In genomic region chr2:153493781-153494292, GRCm38 (mm10) we compare ENCODE assay signal across 8 mouse cellular contexts. TPM values are rescaled to one million over a fixed set of nuclear protein-coding genes. Genes with fewer than 3 reads are reported as not detected.
DNase-seq lines count a peak whose midpoint lies in the region; ATAC-seq and TF ChIP-seq lines count a peak whose summit lies in the region.

No protein-coding gene starts in this region.

- peak; percentile 53 for TF ChIP-seq EP300 in liver, postnatal 0 days (IDR thresholded peaks at IDR 0.05; ENCODE audit: low read depth)

- peak overlapping the region; percentile 46 for H3K9ac ChIP-seq in kidney, embryonic 16.5 days (replicated peaks; ENCODE audit: low read length)
- H3K9ac ChIP-seq in heart, embryonic 16.5 days (ENCODE audit: low read length): peak overlapping the region; percentile 22
- peak overlapping the region; percentile 22; the same call in 1 of the 2 replicates for H3K9ac ChIP-seq in liver, postnatal 0 days (replicated peaks)
- no peak overlapping the region for H3K9ac ChIP-seq in stomach, embryonic 14.5 days (replicated peaks; ENCODE audit: low read depth, low read length)

- no peaks in the 10 kb centered on the region for H3K27me3 ChIP-seq in kidney, embryonic 16.5 days (ENCODE audit: insufficient read depth, low read length)
- no peaks in the 10 kb centered on the region for H3K27me3 ChIP-seq in kidney, adult 2 months (replicated peaks; ENCODE audit: control insufficient read depth, insufficient read depth, low read length)
- no peaks in the 10 kb centered on the region for H3K27me3 ChIP-seq in heart, embryonic 16.5 days (ENCODE audit: control insufficient read depth, insufficient read depth, low read length)
- no peaks in the 10 kb centered on the region for H3K27me3 ChIP-seq in liver, postnatal 0 days (ENCODE audit: insufficient read depth, low read length)
- no peaks in the 10 kb centered on the region for H3K27me3 ChIP-seq in stomach, embryonic 14.5 days (ENCODE audit: control insufficient read depth, insufficient read depth, low read length)

- no peak for TF ChIP-seq POLR2A in kidney, adult 2 months (IDR thresholded peaks at IDR 0.05; ENCODE audit: low read depth, low read length)

- H3K4me1 ChIP-seq in kidney, embryonic 16.5 days (ENCODE audit: insufficient read depth, low read length): peaks cover 48% of the 10 kb centered on the region
- H3K4me1 ChIP-seq in kidney, adult 2 months (ENCODE audit: control insufficient read depth, insufficient read depth, low read length): no peaks in the 10 kb centered on the region
- H3K4me1 ChIP-seq in heart, embryonic 16.5 days (ENCODE audit: control insufficient read depth, insufficient read depth, low read length): peaks cover 52% of the 10 kb centered on the region
- H3K4me1 ChIP-seq in liver, postnatal 0 days (ENCODE audit: insufficient read depth): peaks cover 71% of the 10 kb centered on the region
- peaks cover 28% of the 10 kb centered on the region for H3K4me1 ChIP-seq in stomach, embryonic 14.5 days (ENCODE audit: control insufficient read depth, insufficient read depth, low read length)

- no peak for TF ChIP-seq CTCF in kidney, adult 2 months (conservative IDR thresholded peaks at IDR 0.05; ENCODE audit: insufficient read depth, insufficient read length, low read depth, low read length)
- TF ChIP-seq CTCF in liver, postnatal 0 days (IDR thresholded peaks at IDR 0.05; ENCODE audit: low read depth): no peak

- no peak overlapping the region for H3K4me3 ChIP-seq in kidney, embryonic 16.5 days (ENCODE audit: low read length)
- no peak overlapping the region for H3K4me3 ChIP-seq in kidney, adult 2 months (ENCODE audit: insufficient read depth, low read depth, low read length)
- peak overlapping the region; percentile 72; the same call in 1 of the 2 replicates for H3K4me3 ChIP-seq in heart, embryonic 16.5 days (ENCODE audit: low read length)
- H3K4me3 ChIP-seq in liver, postnatal 0 days (ENCODE audit: low read depth, low read length): peak overlapping the region; percentile 0; the same call in 1 of the 2 replicates
- H3K4me3 ChIP-seq in stomach, embryonic 14.5 days (ENCODE audit: low read depth, low read length): no peak overlapping the region

- no peak for DNase-seq in kidney, adult 2 months
- peak; percentile 23 to 56 for DNase-seq in cerebellum, adult 18-20 months
- peak; percentile 77 for DNase-seq in liver, postnatal 0 days
- no peak for DNase-seq in layer of hippocampus, adult 18-20 months (ENCODE audit: low spot score in 2 of 2)
- no peak for DNase-seq in B cell, adult 2 months

- WGBS in kidney, embryonic 16.5 days: 11% methylated on average over 6 of the region's 6 CpGs
- WGBS in kidney, adult 2 months: 18% methylated on average over 6 of the region's 6 CpGs
- whole genome bisulfite sequencing in heart, embryonic 16.5 days: 6% methylated on average over 6 of the region's 6 CpGs
- WGBS in liver, postnatal 0 days (ENCODE audit: insufficient replicate concordance): 3% methylated on average over 6 of the region's 6 CpGs
- 13% methylated on average over 6 of the region's 6 CpGs for WGBS in stomach, embryonic 14.5 days

- H3K4me2 ChIP-seq in kidney, embryonic 16.5 days (replicated peaks; ENCODE audit: low read depth, low read length): peak overlapping the region; percentile 22; the same call in 1 of the 2 replicates
- H3K4me2 ChIP-seq in heart, embryonic 16.5 days (ENCODE audit: low read depth, low read length): peak overlapping the region; percentile 49
- peak overlapping the region; percentile 94 for H3K4me2 ChIP-seq in liver, postnatal 0 days (ENCODE audit: low read depth, low read length)
- H3K4me2 ChIP-seq in stomach, embryonic 14.5 days (replicated peaks; ENCODE audit: low read depth, low read length): no peak overlapping the region

- peak overlapping the region; percentile 51 for H3K27ac ChIP-seq in kidney, embryonic 16.5 days (ENCODE audit: low read length)
- H3K27ac ChIP-seq in kidney, adult 2 months (ENCODE audit: insufficient read depth, low read depth, low read length): no peak overlapping the region
- peak overlapping the region; percentile 91 for H3K27ac ChIP-seq in heart, embryonic 16.5 days (ENCODE audit: low read length)
- peak overlapping the region; percentile 91 for H3K27ac ChIP-seq in liver, postnatal 0 days (ENCODE audit: low read depth)
- peak overlapping the region; percentile 1; the same call in 1 of the 2 replicates for H3K27ac ChIP-seq in stomach, embryonic 14.5 days (ENCODE audit: low read length)

- no peaks in the 10 kb centered on the region for H3K36me3 ChIP-seq in kidney, embryonic 16.5 days (ENCODE audit: insufficient read depth, low read length)
- no peaks in the 10 kb centered on the region for H3K36me3 ChIP-seq in kidney, adult 2 months (ENCODE audit: control insufficient read depth, insufficient read depth, low read length)
- H3K36me3 ChIP-seq in heart, embryonic 16.5 days (ENCODE audit: control insufficient read depth, insufficient read depth): no peaks in the 10 kb centered on the region
- no peaks in the 10 kb centered on the region for H3K36me3 ChIP-seq in liver, postnatal 0 days (replicated peaks; ENCODE audit: insufficient read depth, low read length)
- no peaks in the 10 kb centered on the region for H3K36me3 ChIP-seq in stomach, embryonic 14.5 days (ENCODE audit: control insufficient read depth, insufficient read depth, low read length)

- H3K9me3 ChIP-seq in kidney, embryonic 16.5 days (ENCODE audit: low read length): no peaks in the 10 kb centered on the region
- H3K9me3 ChIP-seq in heart, embryonic 16.5 days (replicated peaks; ENCODE audit: control insufficient read depth, low read length): no peaks in the 10 kb centered on the region
- no peaks in the 10 kb centered on the region for H3K9me3 ChIP-seq in liver, postnatal 0 days (ENCODE audit: low read length)
- H3K9me3 ChIP-seq in stomach, embryonic 14.5 days (ENCODE audit: control insufficient read depth, low read depth, low read length): no peaks in the 10 kb centered on the region

- ATAC-seq in kidney, embryonic 16.5 days (ENCODE audit: low FRiP score, low TSS enrichment): peak; percentile 28
- peak; percentile 57 for ATAC-seq in heart, embryonic 16.5 days (replicated peaks; ENCODE audit: extremely low read depth, insufficient read depth, low FRiP score)
- peak; percentile 42 for ATAC-seq in liver, postnatal 0 days
- peak; percentile 12; the same call in 1 of the 2 replicates for ATAC-seq in stomach, embryonic 14.5 days (ENCODE audit: insufficient number of reproducible peaks, insufficient read depth, low FRiP score, low read depth)

RNA-seq across cellular contexts. Expression of gene 4930404H24Rik, which starts 1.2 kb away (rescaled TPM):
- not detected in 2 replicates for polyA plus RNA-seq in kidney, embryonic 16.5 days (2015; fragmentation: Nextera tagmentation; extraction: Ambion mirVana)
- polyA plus RNA-seq in kidney, adult 2 months (2012; rRNA removed): not detected in 2 replicates
- not detected in 2 replicates for polyA plus RNA-seq in heart, embryonic 16.5 days (2015; fragmentation: Nextera tagmentation; extraction: Ambion mirVana)
- polyA plus RNA-seq in liver, postnatal 0 days (2015; fragmentation: Nextera tagmentation; extraction: Ambion mirVana): not detected in 2 replicates
- polyA plus RNA-seq in stomach, embryonic 14.5 days (2014; fragmentation: Nextera tagmentation; extraction: Ambion mirVana): not detected in 2 replicates
- not detected for total RNA-seq in layer of hippocampus, adult 18-20 months (2021)

RNA-seq across cellular contexts. Expression of gene Nol4l, which starts 35.9 kb away (rescaled TPM):
- polyA plus RNA-seq in kidney, embryonic 16.5 days (2015; fragmentation: Nextera tagmentation; extraction: Ambion mirVana): 13.8 and 17.1 TPM in 2 replicates
- polyA plus RNA-seq in kidney, adult 2 months (2012; rRNA removed): 11.9 and 14.5 TPM in 2 replicates
- polyA plus RNA-seq in heart, embryonic 16.5 days (2015; fragmentation: Nextera tagmentation; extraction: Ambion mirVana): 7.0 and 8.5 TPM in 2 replicates
- 1.7 and 1.9 TPM in 2 replicates for polyA plus RNA-seq in liver, postnatal 0 days (2015; fragmentation: Nextera tagmentation; extraction: Ambion mirVana)
- polyA plus RNA-seq in stomach, embryonic 14.5 days (2014; fragmentation: Nextera tagmentation; extraction: Ambion mirVana): 14.6 and 17.7 TPM in 2 replicates
- total RNA-seq in layer of hippocampus, adult 18-20 months (2021): 10 to 100 TPM; 46.5 to 48.1 TPM

Comparison
In these comparisons a context has a peak if more than half of its experiments do, and no peak if none do; other contexts are left out.
1. H3K4me3 ChIP-seq: peak in heart, embryonic 16.5 days (single experiment) and liver, postnatal 0 days (single experiment); none in kidney, embryonic 16.5 days (single experiment), kidney, adult 2 months (single experiment) and stomach, embryonic 14.5 days (single experiment).
2. DNase-seq: peak in cerebellum, adult 18-20 months (2 of 2) and liver, postnatal 0 days (single experiment); none in kidney, adult 2 months (single experiment), layer of hippocampus, adult 18-20 months (0 of 2) and B cell, adult 2 months (0 of 2).
3. Peak in every context shown above with its lines, with median percentiles within 50 percentile points of each other: ATAC-seq.